Mouse (Mus musculus) olfactory bulb, adult 2 months (tissue): ENCODE measurements around the gene Zfp672.

Experiments used
- CTCF ChIP-seq: fragments of 200-500 bp; IDR thresholded peaks from 2 replicates; pipeline ENCODE4 v1.5.1; 2012; ENCODE audit warnings: low read depth, mild to moderate bottlenecking, low read length, moderate library complexity; ENCODE audit not compliant: insufficient read depth
- POLR2A ChIP-seq: fragments of 200-500 bp; IDR thresholded peaks from 2 replicates; pipeline ENCODE4 v1.6.1; 2012; ENCODE audit warnings: mild to moderate bottlenecking, low read depth, low read length, moderate library complexity; ENCODE audit not compliant: insufficient read depth

DNA sequence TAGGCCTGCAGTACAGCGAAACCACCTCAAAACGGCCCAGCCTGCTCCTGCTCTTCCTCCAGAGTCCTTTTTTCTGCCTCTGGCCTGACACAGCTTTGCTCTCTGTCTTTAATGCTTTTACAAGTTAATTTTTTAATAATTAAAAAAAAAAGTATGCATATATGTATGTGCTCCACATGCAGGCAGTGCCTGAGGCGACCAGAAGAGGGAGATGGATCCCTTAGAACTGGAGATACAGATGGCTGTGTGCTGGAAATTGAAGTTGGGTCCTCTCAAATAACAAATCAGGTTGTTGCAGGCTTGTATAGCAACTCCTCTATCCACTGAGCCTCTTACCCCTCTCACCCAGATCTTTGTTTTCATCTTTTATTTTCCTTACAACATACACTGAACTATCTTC lies 3.4 kb downstream of the Zfp672 start:
- no peak for TF ChIP-seq CTCF
- TF ChIP-seq POLR2A, result no peak
